Mouse (Mus musculus) limb, embryonic 13.5 days (tissue): ENCODE data around the gene Map2k7. TPM values are rescaled to one million over a fixed set of nuclear protein-coding genes. Genes with fewer than 3 reads are reported as not detected.
A peak's percentile ranks its signal among the peaks of the same experiment; 100 is the strongest.
"Not testable (repeated sequence)": the region's sequence is repeated elsewhere in the genome, so short reads cannot be mapped to it uniquely, and the experiment has no call there.

Experiments used
- ATAC-seq: fragments of 200-750 bp; cut with Nextera tagmentation; 2 replicates; pipeline ENCODE4 v1.8.0; 2017; ENCODE audit warnings: low read depth, moderate number of reproducible peaks, moderate TSS enrichment; ENCODE audit not compliant: low FRiP score
- H3K27ac ChIP-seq: fragments of 300-500 bp; sonication (generic); 2 replicates; pipeline ENCODE4 v1.5.1; 2015; ENCODE audit warnings: inconsistent platforms, mild to moderate bottlenecking, moderate library complexity
- H3K27me3 ChIP-seq: fragments of 300-500 bp; sonication (generic); 2 replicates; pipeline ENCODE4 v1.6.1; 2015; ENCODE audit warnings: mild to moderate bottlenecking, inconsistent platforms
- H3K36me3 ChIP-seq: fragments of 300-500 bp; sonication (generic); 2 replicates; pipeline ENCODE4 v1.6.1; 2015; ENCODE audit warnings: inconsistent platforms, mild to moderate bottlenecking, moderate library complexity
- H3K4me1 ChIP-seq: fragments of 300-500 bp; sonication (generic); 2 replicates; pipeline ENCODE4 v1.6.1; 2015; ENCODE audit warnings: inconsistent platforms
- H3K4me2 ChIP-seq: fragments of 300-500 bp; sonication (generic); replicated peaks from 2 replicates; pipeline ENCODE4 v1.6.1; 2015; ENCODE audit warnings: inconsistent platforms, mild to moderate bottlenecking, moderate library complexity
- H3K4me3 ChIP-seq: fragments of 300-500 bp; sonication (generic); 2 replicates; pipeline ENCODE4 v1.5.1; 2015; ENCODE audit warnings: moderate library complexity, mild to moderate bottlenecking, inconsistent platforms
- H3K9ac ChIP-seq: fragments of 300-500 bp; sonication (generic); 2 replicates; pipeline ENCODE4 v1.6.1; 2015; ENCODE audit warnings: mild to moderate bottlenecking, inconsistent platforms
- H3K9me3 ChIP-seq: fragments of 300-500 bp; sonication (generic); 2 replicates; pipeline ENCODE4 v1.6.1; 2016; ENCODE audit warnings: inconsistent platforms
- WGBS: fragments of 180-500 bp; shearing (Covaris S2); methylation state at CpG from one replicate; pipeline ENCODE4 v1.1.7; 2015; 5-methylcytosine and 5-hydroxymethylcytosine counted together
- polyA plus RNA-seq: library from polyadenylated mRNA; unstranded; fragments of >200 nt; fragmentation: Nextera tagmentation; extraction: Ambion mirVana; gene quantifications from 2 replicates; pipeline ENCODE4 v1.2.1, GENCODE M21; 2015

Gene Map2k7
- polyA plus RNA-seq, 1 experiment from 2014 or later, result 29.3 TPM

- H3K36me3 ChIP-seq, result peaks cover 43% of the 10 kb centered on the region
- peak; percentile 90 for ATAC-seq
- peak within 1 kb of the TSS; percentile 88 for H3K9ac ChIP-seq
- H3K27me3 ChIP-seq, result no peaks in the 10 kb centered on the region
- H3K27ac ChIP-seq, result peak within 1 kb of the TSS; percentile 91
- peak within 1 kb of the TSS; percentile 79 for H3K4me3 ChIP-seq
- H3K9me3 ChIP-seq, result no peaks in the 10 kb centered on the region
- H3K4me1 ChIP-seq, result peaks cover 55% of the 10 kb centered on the region
- WGBS, result under 1% methylated on average over 69 of the region's 69 CpGs
- H3K4me2 ChIP-seq, result peak within 1 kb of the TSS; percentile 83
Measured at GRCm38 (mm10) chr8:4252934-4253841, 14.6 kb downstream of the Map2k7 start, which contains the start of gene Snapc2. Gene Snapc2 (plus strand): TSS chr8:4253080.

GRCm38 (mm10) chr8:4254001-4254400 lies 15.5 kb downstream of the Map2k7 start:
- 74% methylated on average over 6 of the region's 6 CpGs for WGBS
- Histone ChIP-seq H3K27ac (peak overlapping the region; percentile 91; the same call in 1 of the 2 replicates), H3K4me1 (peaks cover 48% of the 10 kb centered on the region), H3K36me3 (peaks cover 40% of the 10 kb centered on the region), H3K9ac (peak overlapping the region; percentile 88; the same call in 1 of the 2 replicates), H3K9me3 (no peaks in the 10 kb centered on the region), H3K4me2 (peak overlapping the region; percentile 83), H3K27me3 (no peaks in the 10 kb centered on the region), H3K4me3 (peak overlapping the region; percentile 79)
- ATAC-seq, result no peak

DNA sequence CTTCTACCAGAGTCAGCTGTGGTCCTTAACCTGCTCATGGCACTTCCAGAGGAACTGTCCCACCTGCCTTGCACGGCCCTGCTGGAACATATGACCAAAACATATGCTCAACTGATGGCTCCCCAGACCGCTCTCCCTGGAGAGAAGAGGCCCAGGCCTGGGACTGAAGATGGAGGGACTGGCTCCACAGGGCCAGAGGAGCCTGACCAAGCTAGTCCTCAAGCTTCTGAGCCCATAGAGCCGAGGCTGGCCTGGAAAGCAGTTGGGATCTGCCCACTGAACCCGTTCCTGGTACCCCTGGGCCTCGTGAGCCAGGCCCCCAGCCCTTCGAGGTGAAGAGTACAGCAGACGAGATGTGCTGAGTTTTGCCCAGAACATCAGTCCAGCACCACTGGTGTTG lies 16.9 kb downstream of the Map2k7 start:
- not testable (repeated sequence) for H3K4me3 ChIP-seq, ATAC-seq, H3K9me3 ChIP-seq, H3K27ac ChIP-seq, H3K4me2 ChIP-seq, H3K9ac ChIP-seq, H3K27me3 ChIP-seq
- Histone ChIP-seq H3K4me1 (peaks cover 46% of the 10 kb centered on the region), H3K36me3 (peaks cover 38% of the 10 kb centered on the region)
- 84% methylated on average over 7 of the region's 7 CpGs for WGBS

GRCm38 (mm10) chr8:4256911-4257310 lies 18.4 kb downstream of the Map2k7 start:
- peaks cover 52% of the 10 kb centered on the region for H3K36me3 ChIP-seq
- H3K27ac ChIP-seq, result no peak overlapping the region
- H3K4me2 ChIP-seq, result peak overlapping the region; percentile 83
- no peaks in the 10 kb centered on the region for H3K27me3 ChIP-seq
- H3K9ac ChIP-seq, result 0 out of 2 replicates have a peak overlapping the region, but pooled peaks have one; percentile 88
- H3K4me3 ChIP-seq, result no peak overlapping the region
- no peak for ATAC-seq
- peaks cover 43% of the 10 kb centered on the region for H3K4me1 ChIP-seq
- 56% methylated on average over 4 of the region's 4 CpGs for WGBS
- H3K9me3 ChIP-seq, result no peaks in the 10 kb centered on the region

DNA sequence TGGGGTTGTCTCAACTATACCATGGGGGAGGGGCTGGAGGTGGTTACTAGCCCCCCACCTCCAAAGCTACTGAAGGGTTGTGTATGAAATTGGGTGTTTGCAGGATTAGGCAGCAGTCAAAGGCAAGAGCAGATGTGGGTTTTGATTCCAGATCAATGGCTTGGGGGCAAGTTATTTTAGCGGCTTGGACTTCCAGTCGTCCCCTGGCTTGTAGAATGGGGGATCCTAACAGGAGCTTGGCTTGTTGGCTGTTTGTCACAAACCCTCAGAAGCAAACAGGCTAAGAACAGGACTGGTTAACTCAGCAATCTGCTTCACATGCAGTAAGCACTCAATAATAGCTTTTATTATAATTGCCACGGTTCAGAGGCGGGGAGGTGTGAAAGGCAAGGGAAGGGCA lies 18.8 kb downstream of the Map2k7 start:
- H3K9ac ChIP-seq, result peak overlapping the region; percentile 88; the same call in 1 of the 2 replicates
- peak overlapping the region; percentile 83 for H3K4me2 ChIP-seq
- no peak overlapping the region for H3K4me3 ChIP-seq
- peaks cover 42% of the 10 kb centered on the region for H3K4me1 ChIP-seq
- H3K9me3 ChIP-seq, result no peaks in the 10 kb centered on the region
- 70% methylated on average over 4 of the region's 4 CpGs for WGBS
- no peaks in the 10 kb centered on the region for H3K27me3 ChIP-seq
- H3K36me3 ChIP-seq, result peaks cover 57% of the 10 kb centered on the region
- no peak for ATAC-seq
- no peak overlapping the region for H3K27ac ChIP-seq

GRCm38 (mm10) chr8:4258233-4258632 lies 19.7 kb downstream of the Map2k7 start:
- peak overlapping the region; percentile 72 for H3K27ac ChIP-seq
- peaks cover 66% of the 10 kb centered on the region for H3K36me3 ChIP-seq
- peak overlapping the region; percentile 88 for H3K9ac ChIP-seq
- no peaks in the 10 kb centered on the region for H3K27me3 ChIP-seq
- peaks cover 39% of the 10 kb centered on the region for H3K4me1 ChIP-seq
- H3K9me3 ChIP-seq, result no peaks in the 10 kb centered on the region
- 1% methylated on average over 35 of the region's 35 CpGs for WGBS
- peak; percentile 50 for ATAC-seq
- peak overlapping the region; percentile 83 for H3K4me2 ChIP-seq
- H3K4me3 ChIP-seq, result peak overlapping the region; percentile 86

GRCm38 (mm10) chr8:4258678-4259077 lies 20.1 kb downstream of the Map2k7 start:
- H3K36me3 ChIP-seq, result peaks cover 70% of the 10 kb centered on the region
- under 1% methylated on average over 32 of the region's 32 CpGs for WGBS
- H3K9ac ChIP-seq, result peak overlapping the region; percentile 88
- ATAC-seq, result peak; percentile 79
- H3K4me2 ChIP-seq, result peak overlapping the region; percentile 83
- no peaks in the 10 kb centered on the region for H3K27me3 ChIP-seq
- H3K9me3 ChIP-seq, result no peaks in the 10 kb centered on the region
- peak overlapping the region; percentile 72 for H3K27ac ChIP-seq
- H3K4me1 ChIP-seq, result peaks cover 37% of the 10 kb centered on the region
- peak overlapping the region; percentile 86 for H3K4me3 ChIP-seq

DNA sequence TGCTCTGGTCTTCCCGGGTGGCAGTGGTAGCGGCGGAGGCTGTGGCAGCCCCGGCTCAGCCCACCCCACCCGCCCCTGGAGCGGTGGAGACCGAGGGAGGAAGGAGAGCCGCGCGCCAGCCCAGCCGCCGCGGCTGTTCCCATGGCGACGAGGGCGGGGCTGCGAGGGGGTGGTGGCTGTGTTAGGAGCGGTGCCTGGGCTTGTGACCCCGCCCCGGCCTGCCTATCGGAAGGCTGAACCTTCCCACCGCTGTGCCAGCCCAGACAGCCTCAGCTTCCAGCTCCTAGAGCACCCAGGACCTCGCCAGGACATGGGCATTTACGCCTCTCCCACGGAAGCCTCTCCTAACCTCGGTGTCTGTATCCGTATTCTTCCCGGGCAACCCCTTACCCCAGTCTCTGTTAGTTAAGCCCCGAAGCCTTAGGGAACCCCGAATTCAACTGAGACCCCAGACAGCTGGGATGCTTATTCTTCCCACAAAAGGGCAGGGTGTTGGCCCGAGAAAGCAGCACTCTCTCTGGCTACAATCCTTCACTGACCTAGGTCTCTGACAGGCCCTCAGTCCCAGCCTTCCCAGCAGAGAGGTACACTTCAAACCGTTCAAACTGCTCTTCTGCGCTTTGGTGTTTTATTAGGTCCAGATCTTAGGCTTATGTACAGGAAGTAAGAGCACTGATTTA lies 20.7 kb downstream of the Map2k7 start, which contains the start of gene Ctxn1:
Gene Ctxn1 (minus strand): TSS at position 150 of the 680 bp plus-strand sequence.
- H3K9ac ChIP-seq, result peak within 1 kb of the TSS; percentile 88
- H3K9me3 ChIP-seq, result no peaks in the 10 kb centered on the region
- peak; percentile 94 for ATAC-seq
- WGBS, result 3% methylated on average over 33 of the region's 33 CpGs
- H3K4me3 ChIP-seq, result peak within 1 kb of the TSS; percentile 86
- H3K4me1 ChIP-seq, result peaks cover 31% of the 10 kb centered on the region
- H3K27me3 ChIP-seq, result no peaks in the 10 kb centered on the region
- H3K27ac ChIP-seq, result peak within 1 kb of the TSS; percentile 76
- H3K36me3 ChIP-seq, result peaks cover 74% of the 10 kb centered on the region
- peak within 1 kb of the TSS; percentile 83 for H3K4me2 ChIP-seq

DNA sequence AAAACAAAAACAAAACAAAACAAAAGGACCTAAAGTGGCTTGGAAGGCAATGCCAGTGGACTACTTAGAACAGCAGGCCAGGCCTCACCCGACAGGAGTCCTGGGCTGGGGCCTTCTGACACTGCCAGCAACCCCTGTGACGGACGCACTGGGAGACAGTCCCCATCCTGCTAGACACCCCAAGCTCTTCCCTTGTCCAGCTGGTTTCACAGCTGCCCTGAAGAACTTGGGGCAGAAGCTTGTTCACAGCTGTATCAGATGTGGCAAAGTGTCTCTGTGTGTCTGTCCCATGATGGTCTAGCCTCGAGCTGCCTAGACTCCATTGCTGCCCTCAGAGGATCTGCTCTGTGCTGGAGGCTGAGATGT lies 21.2 kb downstream of the Map2k7 start:
- Histone ChIP-seq H3K9ac (peak overlapping the region; percentile 5), H3K4me3 (no peak overlapping the region; the same call in 1 of the 2 replicates), H3K36me3 (peaks cover 74% of the 10 kb centered on the region), H3K27me3 (no peaks in the 10 kb centered on the region), H3K4me2 (no peak overlapping the region), H3K4me1 (peaks cover 27% of the 10 kb centered on the region), H3K27ac (peak overlapping the region; percentile 76; the same call in 1 of the 2 replicates), H3K9me3 (no peaks in the 10 kb centered on the region)
- 82% methylated on average over 4 of the region's 4 CpGs for WGBS
- ATAC-seq, result no peak

- Histone ChIP-seq H3K4me3 (no peak overlapping the region), H3K36me3 (peaks cover 85% of the 10 kb centered on the region), H3K9me3 (no peaks in the 10 kb centered on the region), H3K4me1 (peaks cover 9% of the 10 kb centered on the region), H3K27ac (no peak overlapping the region), H3K9ac (no peak overlapping the region), H3K4me2 (no peak overlapping the region), H3K27me3 (no peaks in the 10 kb centered on the region)
- WGBS, result 87% methylated on average over 8 of the region's 8 CpGs
- ATAC-seq, result no peak
Measured at GRCm38 (mm10) chr8:4263105-4263791, 24.7 kb downstream of the Map2k7 start.

- H3K9ac ChIP-seq, result no peak overlapping the region
- ATAC-seq, result no peak
- no peaks in the 10 kb centered on the region for H3K27me3 ChIP-seq
- no peak overlapping the region for H3K4me3 ChIP-seq
- no peak overlapping the region for H3K27ac ChIP-seq
- WGBS, result 92% methylated on average over 15 of the region's 15 CpGs
- H3K4me1 ChIP-seq, result no peaks in the 10 kb centered on the region
- H3K36me3 ChIP-seq, result peaks cover 96% of the 10 kb centered on the region
- H3K4me2 ChIP-seq, result no peak overlapping the region
- no peaks in the 10 kb centered on the region for H3K9me3 ChIP-seq
Measured at GRCm38 (mm10) chr8:4265160-4265914, 26.8 kb downstream of the Map2k7 start.
